Mouse (Mus musculus) lung, adult 2 months (tissue): Measurements from ENCODE around the gene Smarcd2.

ENCODE experiments used
- CTCF ChIP-seq: fragments of 200-500 bp; IDR thresholded peaks from 2 replicates; pipeline ENCODE4 v1.5.1; 2011; ENCODE audit warnings: mild to moderate bottlenecking, low read length, control low read depth; ENCODE audit not compliant: insufficient read depth
- POLR2A ChIP-seq: fragments of 200-500 bp; IDR thresholded peaks from 2 replicates; pipeline ENCODE4 v1.6.1; 2011; ENCODE audit warnings: low read depth, mild to moderate bottlenecking, control low read depth, low read length, borderline replicate concordance; ENCODE audit errors: extremely low read depth

GRCm38 (mm10) chr11:106307432-106307831, 34.7 kb upstream of the Smarcd2 start:
- TF ChIP-seq CTCF (no peak), POLR2A (no peak)
